Mouse (Mus musculus) adrenal gland, adult 8-10 months (tissue): Measurements from ENCODE around the gene Pdlim4. TPM values are rescaled to one million over a fixed set of nuclear protein-coding genes. Genes with fewer than 3 reads are reported as not detected.
"Not testable (repeated sequence)": the region's sequence is repeated elsewhere in the genome, so short reads cannot be mapped to it uniquely, and the experiment has no call there.

Source experiments
- DNase-seq: peaks from one replicate; pipeline ENCODE4 v3.0.0; 2022
- total RNA-seq, 4 experiments: library from RNA; stranded (reverse); gene quantifications; 2 replicates each; pipeline ENCODE4 v1.2.4; 2022

The Pdlim4 gene
- total RNA-seq, 4 experiments from 2014 or later, result 6.7 to 16.2 (median 12.1) TPM

DNA sequence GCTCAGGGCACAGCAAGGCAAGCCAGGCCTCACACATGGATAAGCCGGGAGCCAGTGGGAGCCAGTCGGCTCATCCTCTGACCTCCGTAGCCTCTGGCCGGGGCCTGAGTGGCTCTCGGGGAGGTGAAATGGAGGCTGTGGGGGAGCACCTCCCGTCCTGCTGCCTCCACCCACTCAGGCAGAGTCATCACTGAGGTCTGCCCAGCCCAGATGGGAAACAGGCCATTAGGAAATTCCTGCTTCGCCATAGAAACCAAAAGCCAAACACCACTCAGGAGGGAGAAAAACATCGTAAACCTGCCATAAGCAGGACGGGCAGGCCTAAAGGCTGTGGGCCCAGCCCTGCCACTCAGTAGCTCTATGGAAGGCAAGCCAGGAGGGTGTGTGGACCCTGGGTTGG is 8.5 kb downstream of the Pdlim4 start:
- DNase-seq, result no peak

GRCm38 (mm10) chr11:54059526-54059925 is 9.3 kb downstream of the Pdlim4 start:
- DNase-seq, result no peak

- DNase-seq, result no peak
These were observed 10.2 kb downstream of the Pdlim4 start for GRCm38 (mm10) chr11:54058643-54059042.

- DNase-seq, result no peak
These were observed 10.7 kb downstream of the Pdlim4 start for GRCm38 (mm10) chr11:54058056-54058617.

DNA sequence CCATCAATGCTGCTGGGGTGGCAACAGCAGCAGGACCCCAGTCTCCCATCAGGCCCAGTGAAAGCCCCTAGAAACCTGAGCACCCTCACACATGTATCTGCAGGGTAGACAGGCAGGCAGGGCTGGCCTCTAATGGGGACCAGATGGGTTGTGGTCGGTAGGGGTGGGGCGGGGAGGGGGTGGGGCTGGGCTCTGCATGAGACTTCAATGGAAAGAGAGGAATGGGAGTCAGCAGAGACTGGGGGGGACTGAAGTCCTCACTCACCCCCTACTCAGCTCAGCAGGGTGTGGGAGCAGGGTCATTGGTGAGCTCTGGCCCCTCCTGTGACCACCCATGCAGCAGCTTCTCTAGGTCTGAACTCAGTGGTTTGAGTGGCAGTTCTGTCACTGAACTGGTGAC is 11.4 kb downstream of the Pdlim4 start:
- DNase-seq, result no peak

- no peak for DNase-seq
These were observed 12.7 kb downstream of the Pdlim4 start for GRCm38 (mm10) chr11:54056132-54056531.

GRCm38 (mm10) chr11:54054257-54054656 is 14.6 kb downstream of the Pdlim4 start:
- no peak for DNase-seq

- no peak for DNase-seq
These were observed 15.7 kb downstream of the Pdlim4 start for GRCm38 (mm10) chr11:54053090-54053489.

DNA sequence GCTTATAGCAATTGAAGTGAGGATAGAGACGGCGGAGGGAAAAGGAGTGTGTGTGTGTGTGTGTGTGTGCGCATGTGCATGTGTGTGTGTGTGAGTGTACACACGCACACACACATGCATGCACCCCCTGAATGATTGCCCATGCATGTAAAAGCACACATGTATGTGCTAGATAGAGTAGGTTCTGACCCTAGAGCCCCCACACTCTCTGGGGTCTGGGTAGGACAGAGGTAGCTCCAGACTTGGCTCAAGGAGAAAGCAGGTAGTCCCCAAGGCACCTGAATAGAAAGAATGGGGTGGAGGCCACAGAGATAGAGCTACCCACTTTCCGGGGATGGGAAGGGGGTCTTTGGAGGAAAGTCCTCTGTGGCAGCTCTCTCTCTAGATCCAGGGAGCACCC is 16.7 kb downstream of the Pdlim4 start:
- DNase-seq, result no peak

DNA sequence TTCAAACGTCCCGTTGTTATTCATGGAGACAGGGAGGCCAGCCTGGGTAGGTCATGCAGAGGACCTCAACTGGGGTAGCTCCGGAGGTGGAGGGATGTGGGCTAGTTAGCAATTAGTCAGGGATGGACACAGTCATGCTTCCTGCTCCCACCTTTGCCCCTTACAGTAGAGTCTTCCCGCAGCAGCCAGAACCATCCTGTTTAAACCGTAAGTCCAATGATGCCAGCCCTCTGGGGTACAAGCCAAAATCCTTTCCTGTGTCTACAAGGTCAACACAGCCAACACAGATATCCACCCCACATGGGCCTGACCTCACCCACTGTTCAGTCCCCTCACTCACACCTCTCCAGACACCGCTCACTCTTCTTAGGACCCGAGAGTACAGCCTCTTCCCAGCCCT is 17.7 kb downstream of the Pdlim4 start:
- DNase-seq, result no peak

GRCm38 (mm10) chr11:54050205-54050604 is 18.6 kb downstream of the Pdlim4 start:
- no peak for DNase-seq

DNA sequence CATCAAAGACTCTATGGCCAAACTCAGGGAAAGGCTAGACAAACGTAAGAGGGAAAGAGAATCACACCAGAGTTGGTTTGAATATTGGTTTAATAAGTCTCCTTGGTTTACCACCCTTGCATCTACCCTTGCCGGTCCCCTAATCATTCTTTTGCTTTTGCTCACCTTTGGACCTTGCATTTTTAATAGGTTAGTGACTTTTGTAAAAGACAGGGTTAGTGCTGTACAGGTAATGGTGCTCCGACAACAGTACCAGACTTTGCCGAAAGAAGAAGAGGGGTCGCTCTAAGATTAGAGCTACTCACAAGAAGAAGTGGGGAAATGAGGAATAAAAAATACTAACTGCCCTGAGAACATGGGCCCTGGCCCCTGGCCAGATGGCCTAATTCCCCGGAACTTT is 28.1 kb downstream of the Pdlim4 start:
- DNase-seq, result no peak

GRCm38 (mm10) chr11:54032872-54033271 is 35.9 kb downstream of the Pdlim4 start:
- DNase-seq, result not testable (repeated sequence)

- no peak for DNase-seq
These were observed 39.8 kb downstream of the Pdlim4 start for GRCm38 (mm10) chr11:54028997-54029396.

DNA sequence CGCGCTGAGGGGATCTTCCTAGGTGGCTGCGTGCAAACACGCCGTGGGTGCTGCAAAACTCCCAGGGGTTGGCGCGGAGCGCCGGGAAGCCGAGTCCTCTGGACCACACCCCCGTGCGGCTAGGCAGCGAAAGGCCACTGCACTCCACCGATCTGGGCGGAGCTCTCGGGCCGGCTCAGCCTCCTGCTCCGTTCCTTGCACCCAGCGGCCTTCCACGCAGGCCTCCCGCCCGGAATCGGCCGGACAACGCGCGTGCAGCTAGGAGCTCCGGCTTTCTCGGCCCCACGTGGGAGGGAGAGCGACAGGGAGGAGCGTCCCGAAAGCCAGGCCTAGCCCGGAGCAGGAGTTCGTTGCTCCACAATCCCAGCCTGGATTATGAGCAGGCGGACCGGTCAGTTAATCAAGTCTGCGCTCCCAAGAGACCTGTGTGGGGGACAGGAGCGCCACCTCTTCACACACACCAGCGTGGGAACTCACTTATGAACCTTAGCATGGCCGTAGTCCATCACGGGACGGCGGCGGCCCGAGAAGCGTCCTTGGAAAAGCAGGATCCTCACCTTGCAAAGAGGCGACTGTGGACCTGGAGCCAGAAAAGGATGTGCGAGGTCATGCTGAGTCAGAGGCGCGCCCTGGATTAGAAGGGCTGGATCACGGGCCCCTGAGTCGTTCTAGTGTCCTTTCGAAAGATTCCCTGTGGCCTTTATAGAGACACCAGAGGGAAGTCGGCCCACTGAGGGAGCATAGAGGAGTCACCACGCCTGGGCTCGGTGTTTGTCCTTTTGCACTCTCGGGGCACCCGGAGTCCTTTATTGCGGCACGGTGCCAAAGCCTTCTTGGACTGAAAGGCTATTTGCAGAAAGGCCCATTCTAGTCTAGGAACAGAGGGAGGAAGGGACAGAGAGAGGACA is 40.5 kb downstream of the Pdlim4 start, which contains the start of gene Slc22a4:
Slc22a4 (minus strand) TSS at position 47 of the 908 bp plus-strand sequence.
- DNase-seq, result peak; percentile 83

DNA sequence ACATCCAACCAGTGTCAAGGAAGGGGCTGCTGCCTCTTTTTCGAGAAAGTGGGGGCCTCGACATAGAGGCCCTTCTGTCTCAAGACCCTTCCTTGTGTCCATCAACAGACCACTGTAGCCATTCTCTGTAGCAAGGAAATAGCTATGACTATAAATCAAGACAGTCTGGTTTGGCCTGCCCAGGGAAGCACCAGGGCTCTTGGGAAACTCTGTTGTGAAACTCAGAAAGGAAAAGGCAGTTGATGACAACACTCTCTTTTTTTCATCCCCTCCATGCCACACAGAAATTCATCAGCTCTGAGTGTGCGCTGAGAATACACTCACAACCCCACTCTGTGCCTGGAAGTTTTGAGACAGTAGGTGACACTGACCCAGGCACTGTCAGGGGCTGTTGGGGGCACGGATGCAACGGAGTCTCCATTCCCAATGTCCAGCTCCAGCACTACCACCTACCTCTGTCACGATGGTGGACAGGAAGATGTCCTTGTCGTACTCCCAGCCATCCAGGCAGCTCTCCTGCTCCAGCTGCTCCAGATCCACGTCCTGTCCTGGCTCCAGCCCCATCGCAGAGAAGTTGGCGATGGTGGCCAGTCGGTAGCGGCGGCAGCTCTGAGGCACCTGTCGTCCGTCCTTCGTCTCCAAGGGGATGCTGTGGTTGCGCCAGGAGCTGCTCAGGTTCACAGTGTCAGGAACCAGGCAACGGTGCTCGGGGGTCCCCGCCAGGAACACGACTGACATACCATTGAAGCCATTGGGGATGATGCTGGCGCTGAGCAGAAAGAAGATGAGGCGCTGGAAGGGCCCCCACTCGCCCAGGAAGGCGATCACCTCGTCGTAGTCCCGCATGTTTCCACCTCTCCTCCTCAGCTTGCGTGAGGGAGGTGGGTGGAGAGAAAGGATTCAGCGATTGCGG is 41.4 kb downstream of the Pdlim4 start:
- no peak for DNase-seq

GRCm38 (mm10) chr11:54026491-54027041 is 42.2 kb downstream of the Pdlim4 start:
- DNase-seq, result no peak

- DNase-seq, result no peak
These were observed 47.3 kb downstream of the Pdlim4 start for GRCm38 (mm10) chr11:54021396-54022093.

- DNase-seq, result no peak
These were observed 49.7 kb downstream of the Pdlim4 start for GRCm38 (mm10) chr11:54018893-54019732.

DNA sequence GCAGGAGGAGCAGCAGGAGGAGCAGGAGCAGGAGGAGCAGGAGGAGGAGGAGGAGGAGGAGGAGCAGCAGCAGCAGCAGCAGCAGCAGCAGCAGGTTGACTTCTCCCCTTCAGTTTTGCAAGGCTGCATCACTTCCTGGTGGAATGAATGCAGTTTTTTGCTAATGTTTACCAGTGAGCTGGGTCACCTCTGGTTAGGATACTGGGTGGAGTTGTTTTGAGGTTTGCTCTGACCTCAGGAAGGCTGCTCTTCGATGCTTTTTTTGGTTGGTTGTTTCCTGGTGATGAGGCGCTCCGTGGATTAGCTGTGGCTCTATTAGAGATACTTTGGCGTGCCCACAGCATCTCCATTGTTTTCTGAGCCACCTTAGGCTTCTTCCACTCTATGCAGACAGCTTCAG is 51.2 kb downstream of the Pdlim4 start:
- no peak for DNase-seq

GRCm38 (mm10) chr11:54016051-54016450 is 52.8 kb downstream of the Pdlim4 start:
- DNase-seq, result no peak
